Mouse (Mus musculus): ENCODE measurements at regions not wholly inside any gene's neighbourhood (a gene's known extent, or its start where the extent isn't known, plus 50 kb on each side); places are given as distances from the start of the nearest gene placed in this dataset.
A peak's percentile ranks its signal among the peaks of the same experiment; 100 is the strongest.
"Not testable (repeated sequence)": the region's sequence is repeated elsewhere in the genome, so short reads cannot be mapped to it uniquely, and the experiment has no call there.

GRCm38 (mm10) chr7:39650483-39651102, 133.0 kb downstream of the Zfp619 start:
- Histone ChIP-seq H3K27ac (no peak overlapping the region), H3K9ac (ENCODE audit: low read depth, low read length) (no peak overlapping the region), H3K4me3 (replicated peaks; ENCODE audit: low read depth, low read length) (no peak overlapping the region), H3K4me2 (ENCODE audit: low read length) (no peak overlapping the region), H3K27me3 (ENCODE audit: insufficient read depth, low read length) (no peaks in the 10 kb centered on the region), H3K36me3 (ENCODE audit: insufficient read depth, low read length) (no peaks in the 10 kb centered on the region), H3K9me3 (replicated peaks; ENCODE audit: low read length) (no peaks in the 10 kb centered on the region), H3K4me1 (replicated peaks; ENCODE audit: insufficient read depth, low read length) (no peaks in the 10 kb centered on the region)
- TF ChIP-seq CTCF (IDR thresholded peaks at IDR 0.05; ENCODE audit: low read depth), result no peak
- WGBS, result 66% methylated on average over 6 of the region's 6 CpGs
- no peak for ATAC-seq (replicated peaks; ENCODE audit: low FRiP score, low read depth)
- DNase-seq (ENCODE audit: low spot score), result no peak

GRCm38 (mm10) chr7:39654563-39655286, 137.2 kb downstream of the Zfp619 start:
- 0 out of 2 replicates have a peak overlapping the region, but pooled peaks have one; percentile 25 for H3K27ac ChIP-seq
- no peak; the same call in 1 of the 2 replicates for TF ChIP-seq CTCF (IDR thresholded peaks at IDR 0.05; ENCODE audit: low read depth)
- H3K9ac ChIP-seq (ENCODE audit: low read depth, low read length), result no peak overlapping the region
- no peaks in the 10 kb centered on the region for H3K27me3 ChIP-seq (ENCODE audit: insufficient read depth, low read length)
- H3K4me1 ChIP-seq (replicated peaks; ENCODE audit: insufficient read depth, low read length), result no peaks in the 10 kb centered on the region; the same call in 1 of the 2 replicates
- H3K4me2 ChIP-seq (ENCODE audit: low read length), result no peak overlapping the region; the same call in 1 of the 2 replicates
- H3K9me3 ChIP-seq (replicated peaks; ENCODE audit: low read length), result no peaks in the 10 kb centered on the region
- H3K4me3 ChIP-seq (replicated peaks; ENCODE audit: low read depth, low read length), result no peak overlapping the region
- 28% methylated on average over 4 of the region's 4 CpGs for WGBS
- no peaks in the 10 kb centered on the region for H3K36me3 ChIP-seq (ENCODE audit: insufficient read depth, low read length)
- ATAC-seq (replicated peaks; ENCODE audit: low FRiP score, low read depth) (peak; percentile 70), DNase-seq (ENCODE audit: low spot score) (peak; percentile 80)

GRCm38 (mm10) chr7:39655287-39655652, 137.7 kb downstream of the Zfp619 start:
- peak; percentile 62 for DNase-seq (ENCODE audit: low spot score)
- not testable (repeated sequence) for H3K27me3 ChIP-seq (ENCODE audit: insufficient read depth, low read length); H3K4me1 ChIP-seq (replicated peaks; ENCODE audit: insufficient read depth, low read length); H3K36me3 ChIP-seq (ENCODE audit: insufficient read depth, low read length); H3K9me3 ChIP-seq (replicated peaks; ENCODE audit: low read length)
- Histone ChIP-seq H3K4me3 (replicated peaks; ENCODE audit: low read depth, low read length) (peak overlapping the region; percentile 40), H3K4me2 (ENCODE audit: low read length) (peak overlapping the region; percentile 57), H3K9ac (ENCODE audit: low read depth, low read length) (peak overlapping the region; percentile 49), H3K27ac (peak overlapping the region; percentile 86)
- 20% methylated on average over 21 of the region's 23 CpGs for WGBS
- 0 out of 2 replicates have a peak, but pooled peaks have one; percentile 26 for TF ChIP-seq CTCF (IDR thresholded peaks at IDR 0.05; ENCODE audit: low read depth)
- peak; percentile 57 for ATAC-seq (replicated peaks; ENCODE audit: low FRiP score, low read depth)

GRCm38 (mm10) chr7:39655709-39656397, 138.3 kb downstream of the Zfp619 start:
- H3K4me1 ChIP-seq (replicated peaks; ENCODE audit: insufficient read depth, low read length), result no peaks in the 10 kb centered on the region; the same call in 1 of the 2 replicates
- WGBS, result 39% methylated on average over 13 of the region's 13 CpGs
- ATAC-seq (replicated peaks; ENCODE audit: low FRiP score, low read depth), result no peak
- no peak for TF ChIP-seq CTCF (IDR thresholded peaks at IDR 0.05; ENCODE audit: low read depth)
- no peaks in the 10 kb centered on the region for H3K9me3 ChIP-seq (replicated peaks; ENCODE audit: low read length)
- peak overlapping the region; percentile 49 for H3K9ac ChIP-seq (ENCODE audit: low read depth, low read length)
- H3K27me3 ChIP-seq (ENCODE audit: insufficient read depth, low read length), result no peaks in the 10 kb centered on the region
- peak overlapping the region; percentile 40 for H3K4me3 ChIP-seq (replicated peaks; ENCODE audit: low read depth, low read length)
- peak overlapping the region; percentile 86 for H3K27ac ChIP-seq
- peak; percentile 31 for DNase-seq (ENCODE audit: low spot score)
- no peaks in the 10 kb centered on the region for H3K36me3 ChIP-seq (ENCODE audit: insufficient read depth, low read length)
- H3K4me2 ChIP-seq (ENCODE audit: low read length), result peak overlapping the region; percentile 57

- peak; percentile 18 for DNase-seq (ENCODE audit: low spot score)
- 22% methylated on average over 5 of the region's 5 CpGs for WGBS
- ATAC-seq (replicated peaks; ENCODE audit: low FRiP score, low read depth), result peak; percentile 47
Observed at GRCm38 (mm10) chr7:39659597-39659996, 142.0 kb downstream of the Zfp619 start.

GRCm38 (mm10) chr7:39675124-39675846, 157.7 kb downstream of the Zfp619 start:
- H3K9ac ChIP-seq (ENCODE audit: low read depth, low read length), result no peak overlapping the region
- peak; percentile 19 for DNase-seq (ENCODE audit: low spot score)
- WGBS, result 21% methylated on average over 8 of the region's 8 CpGs

More at GRCm38 (mm10) chr7:39659597-39659996, 142.0 kb downstream of the Zfp619 start:
- no peak for TF ChIP-seq CTCF (IDR thresholded peaks at IDR 0.05; ENCODE audit: low read depth)
- H3K9me3 ChIP-seq (replicated peaks; ENCODE audit: low read length), result no peaks in the 10 kb centered on the region
- H3K27ac ChIP-seq, result no peak overlapping the region
- H3K4me2 ChIP-seq (ENCODE audit: low read length), result no peak overlapping the region
- H3K4me3 ChIP-seq (replicated peaks; ENCODE audit: low read depth, low read length), result no peak overlapping the region
- H3K9ac ChIP-seq (ENCODE audit: low read depth, low read length), result no peak overlapping the region
- no peaks in the 10 kb centered on the region for H3K36me3 ChIP-seq (ENCODE audit: insufficient read depth, low read length)
- H3K27me3 ChIP-seq (ENCODE audit: insufficient read depth, low read length), result no peaks in the 10 kb centered on the region
- no peaks in the 10 kb centered on the region; the same call in 1 of the 2 replicates for H3K4me1 ChIP-seq (replicated peaks; ENCODE audit: insufficient read depth, low read length)

More at GRCm38 (mm10) chr7:39675124-39675846, 157.7 kb downstream of the Zfp619 start:
- Histone ChIP-seq H3K27me3 (ENCODE audit: insufficient read depth, low read length) (no peaks in the 10 kb centered on the region), H3K27ac (no peak overlapping the region), H3K4me3 (replicated peaks; ENCODE audit: low read depth, low read length) (no peak overlapping the region), H3K9me3 (replicated peaks; ENCODE audit: low read length) (no peaks in the 10 kb centered on the region), H3K36me3 (ENCODE audit: insufficient read depth, low read length) (no peaks in the 10 kb centered on the region), H3K4me2 (ENCODE audit: low read length) (no peak overlapping the region), H3K4me1 (replicated peaks; ENCODE audit: insufficient read depth, low read length) (no peaks in the 10 kb centered on the region)
- TF ChIP-seq CTCF (IDR thresholded peaks at IDR 0.05; ENCODE audit: low read depth), result no peak
- ATAC-seq (replicated peaks; ENCODE audit: low FRiP score, low read depth), result peak; percentile 66

Data from kidney, postnatal 0 days (tissue).